Mouse (Mus musculus) gastrocnemius, postnatal 14 days (tissue): ENCODE measurements around the gene Zeb2. TPM values are rescaled to one million over a fixed set of nuclear protein-coding genes. Genes with fewer than 3 reads are reported as not detected.

Source experiments
- DNase-seq: peaks from one replicate; pipeline ENCODE4 v3.0.0; 2021; ENCODE audit warnings: mixed read lengths
- intact Hi-C: fragments of 180-260 bp; cut with DNase I; formaldehyde crosslinking; loops from one replicate; pipeline ENCODE4 v1.15.1; 2025; ENCODE audit warnings: low total_unique reads
- total RNA-seq, 2 experiments: library from RNA; stranded (reverse); gene quantifications; 2 replicates each; pipeline ENCODE4 v1.2.3; 2021

Gene Zeb2
- total RNA-seq, 2 experiments from 2014 or later: 40.8 to 59.9 TPM

DNA sequence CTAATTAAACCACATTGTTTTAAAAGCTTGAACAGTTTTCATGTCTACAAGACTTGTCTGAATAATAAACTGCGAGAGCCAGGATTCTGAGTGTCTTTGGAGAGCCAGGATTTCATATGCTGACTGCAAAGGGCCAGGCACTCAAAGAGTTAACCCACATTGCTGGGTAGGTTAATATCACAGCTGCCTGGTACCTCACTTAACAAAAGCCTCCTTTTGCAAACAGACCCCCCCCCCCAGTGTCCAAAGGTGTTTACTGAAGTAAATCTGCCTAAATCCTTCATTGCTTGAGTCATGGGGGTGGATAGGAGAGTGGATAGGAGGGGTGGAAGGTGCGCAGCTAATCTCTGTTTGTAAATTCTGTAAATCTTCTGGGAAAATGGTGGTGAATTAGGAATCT, 15.6 kb downstream of the Zeb2 start:
- DNase-seq: no peak
- intact Hi-C loops: no loop called here

DNA sequence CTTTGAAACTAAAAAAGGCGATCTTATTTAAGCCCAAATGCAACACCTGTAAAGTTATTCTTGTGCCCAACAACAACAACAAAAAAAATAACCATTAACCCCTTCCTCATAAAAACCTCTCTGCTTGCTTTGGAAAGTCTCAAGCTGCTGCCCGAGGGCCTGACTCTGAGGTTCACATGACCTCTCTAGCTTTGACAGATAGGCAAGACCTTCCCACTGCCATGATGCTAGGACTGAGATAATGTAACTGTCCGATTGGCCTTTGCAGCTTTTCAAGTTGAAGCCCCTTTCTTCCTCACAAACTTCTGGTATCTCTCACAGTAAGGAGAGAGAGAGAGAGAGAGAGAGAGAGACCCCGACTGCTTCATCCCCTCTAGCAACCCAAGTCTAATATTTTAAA, 16.2 kb downstream of the Zeb2 start:
- intact Hi-C loops: no loop called here
- DNase-seq: no peak

DNA sequence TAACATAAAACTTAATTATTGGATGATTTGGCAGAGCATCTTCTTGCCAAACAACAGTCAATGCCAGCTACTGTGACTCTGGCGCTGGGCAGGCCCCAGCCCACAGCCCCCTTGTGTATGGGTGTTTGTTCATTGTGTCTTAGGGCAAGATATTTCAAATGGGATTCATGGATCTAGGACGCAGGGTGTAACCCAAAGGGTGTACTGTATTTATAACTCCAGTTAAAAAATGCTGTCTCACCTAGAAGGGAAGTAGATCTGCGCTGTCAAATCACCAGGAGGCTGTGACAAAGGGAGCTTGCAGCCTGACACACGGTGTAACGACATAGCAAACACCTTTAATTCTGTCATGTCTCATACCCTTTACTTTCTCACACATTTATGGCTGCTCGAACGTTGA, 16.6 kb downstream of the Zeb2 start:
- DNase-seq: no peak
- intact Hi-C loops: no loop called here

DNA sequence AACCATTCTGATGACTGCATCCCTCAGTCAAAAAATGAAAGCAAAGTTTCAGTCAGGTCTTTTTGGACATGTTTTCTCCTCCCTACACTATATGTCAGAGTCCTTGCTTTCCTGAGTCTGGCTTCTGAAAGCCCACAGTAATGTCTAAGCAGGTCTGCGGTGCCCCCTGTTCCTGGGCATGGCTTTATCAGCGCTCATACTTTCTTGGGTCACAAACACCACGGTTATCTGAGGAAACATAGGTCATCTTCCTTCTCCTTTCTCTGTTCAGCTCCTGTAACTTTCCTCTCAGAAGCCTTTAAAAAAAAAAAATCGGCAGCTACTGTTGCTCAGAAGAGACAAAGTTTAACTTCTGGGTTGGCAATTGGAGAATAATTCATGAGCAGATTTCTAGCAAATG, 17.2 kb downstream of the Zeb2 start:
- no peak for DNase-seq
- intact Hi-C loops: no loop called here

DNA sequence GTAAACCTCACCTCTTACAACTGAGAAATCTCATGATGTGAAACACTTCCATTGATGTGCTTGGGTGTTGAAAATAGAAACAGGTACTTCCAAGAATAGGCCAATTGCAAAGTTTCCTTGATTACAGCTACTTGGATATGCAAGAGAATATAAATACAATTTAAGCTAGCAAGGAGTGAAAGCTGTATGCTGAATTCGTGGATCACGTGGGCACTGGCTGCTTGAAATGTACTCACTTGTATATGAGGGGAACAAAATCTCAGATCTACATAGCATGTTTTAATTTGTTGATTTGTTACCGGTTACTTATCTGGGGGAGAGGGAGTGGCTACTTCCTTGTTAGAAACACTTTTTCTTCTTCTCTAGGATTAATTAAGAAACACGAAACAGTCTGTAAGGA, 18.1 kb downstream of the Zeb2 start:
- intact Hi-C loops: no loop called here

DNA sequence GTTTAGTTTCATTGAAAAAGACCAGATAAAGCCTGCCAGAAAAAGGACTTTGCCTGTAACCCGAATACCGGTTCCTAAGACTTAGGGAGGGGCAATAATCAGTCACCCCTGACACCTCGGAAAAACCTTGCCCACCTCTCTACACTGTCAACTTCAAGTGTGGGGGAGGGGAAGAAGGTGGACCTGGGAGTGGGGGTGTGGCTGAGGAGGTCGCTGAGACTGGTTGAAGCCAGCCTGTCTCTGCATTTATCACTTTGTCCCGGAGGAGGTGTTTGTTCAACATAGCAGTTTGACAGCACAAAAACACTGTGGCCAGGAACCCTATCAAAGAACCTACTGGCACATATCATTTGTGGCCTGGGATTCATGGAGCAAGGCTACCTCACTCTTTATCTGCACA, 19.2 kb downstream of the Zeb2 start:
- intact Hi-C loops: no loop called here
- no peak for DNase-seq

More for the DNA sequence above, 18.1 kb downstream of the Zeb2 start:
- DNase-seq: no peak

GRCm38 (mm10) chr2:45096638-45097247, 20.5 kb downstream of the Zeb2 start:
- DNase-seq: no peak
- intact Hi-C loops: no loop called here

- no peak for DNase-seq
- intact Hi-C loops: loop anchor here (1.0 kb wide), 1 partner anchor 8 kb away; no protein-coding TSS in a partner anchor
Observed at GRCm38 (mm10) chr2:45095825-45096224, 21.4 kb downstream of the Zeb2 start.

DNA sequence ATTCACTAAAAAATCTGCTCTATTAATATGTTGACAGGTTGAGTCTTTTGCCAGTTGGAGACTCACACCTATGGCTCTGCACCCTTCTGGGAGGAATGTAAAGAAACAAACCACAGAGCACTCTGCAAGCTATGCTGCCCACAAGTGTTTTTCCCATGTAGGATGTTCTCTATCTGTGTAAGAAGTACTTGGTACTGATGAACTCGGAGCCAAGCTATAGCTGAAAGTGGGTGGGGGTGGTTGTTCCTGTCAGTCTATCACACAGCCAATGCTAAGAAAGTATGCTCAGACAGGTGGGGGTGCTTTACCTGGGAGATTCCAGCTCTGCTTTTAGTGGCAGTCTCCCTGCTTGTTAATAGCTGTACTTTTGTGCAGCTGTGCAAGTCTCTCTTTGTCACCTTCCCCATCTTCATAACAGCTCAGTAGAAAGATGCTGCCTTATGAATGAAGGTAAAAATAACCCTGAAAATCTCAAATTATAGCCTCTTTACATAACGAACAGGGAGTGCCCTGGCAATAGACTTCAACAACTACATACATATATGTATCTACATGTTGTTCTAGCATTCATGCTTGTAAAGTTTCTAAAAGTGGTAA, 22.7 kb downstream of the Zeb2 start:
- intact Hi-C loops: no loop called here

GRCm38 (mm10) chr2:45093479-45093878, 23.7 kb downstream of the Zeb2 start:
- intact Hi-C loops: no loop called here

More for the DNA sequence above, 22.7 kb downstream of the Zeb2 start:
- DNase-seq: no peak

DNA sequence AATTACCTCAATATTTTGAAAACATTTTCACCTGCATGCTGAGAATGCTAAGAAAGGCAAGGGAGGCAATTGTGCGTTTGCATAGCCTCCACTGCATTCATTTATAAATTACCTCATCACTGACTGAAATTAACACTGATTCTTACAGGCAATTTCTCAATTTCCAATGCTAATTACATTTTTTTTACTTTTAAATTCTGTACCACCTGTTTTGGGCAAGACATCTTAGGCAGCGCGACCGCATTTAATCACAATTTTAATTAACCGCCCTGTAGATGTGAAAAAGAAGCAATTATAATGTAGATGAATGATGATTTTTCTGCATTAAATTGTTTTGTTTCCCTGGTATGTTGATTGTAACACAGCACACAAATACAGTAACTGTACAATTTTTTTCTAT, 24.5 kb downstream of the Zeb2 start:
- no peak for DNase-seq
- intact Hi-C loops: no loop called here

More at GRCm38 (mm10) chr2:45093479-45093878, 23.7 kb downstream of the Zeb2 start:
- DNase-seq: no peak

DNA sequence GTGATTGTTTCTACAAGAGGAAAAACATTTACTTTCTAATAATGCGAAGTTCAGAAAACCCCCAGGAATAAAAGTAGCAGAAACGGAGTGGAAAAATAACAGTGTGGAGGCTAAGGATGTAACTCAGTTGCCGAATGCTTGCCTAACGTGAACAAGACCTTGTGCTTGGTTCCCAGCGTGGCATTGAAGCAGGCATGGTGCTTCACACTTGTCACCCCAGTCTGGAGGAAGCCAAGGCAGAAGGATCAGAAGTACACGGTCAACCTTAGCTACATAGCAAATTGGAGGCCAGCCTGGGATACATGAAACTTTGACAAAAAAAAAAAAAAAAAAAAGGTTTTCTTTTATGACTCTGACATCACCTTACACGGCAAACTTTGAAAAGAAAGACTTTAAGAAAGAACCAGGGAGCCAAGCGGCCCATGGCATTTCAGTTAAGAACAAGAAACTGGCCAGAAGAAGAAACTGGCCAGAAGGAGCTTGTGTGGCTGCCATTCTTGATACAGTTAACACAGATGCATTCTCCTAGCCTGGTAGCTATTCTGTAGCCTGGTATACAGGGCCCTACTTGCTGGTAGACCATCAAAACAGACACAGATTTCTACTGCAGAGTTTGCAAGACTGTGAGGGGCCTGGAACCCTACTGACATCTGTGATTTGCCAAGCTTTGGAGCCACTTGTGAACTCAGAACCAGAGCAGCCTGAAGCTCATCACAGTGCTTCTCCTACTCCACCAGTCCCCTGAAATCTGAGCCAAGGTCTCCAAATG, 26.5 kb downstream of the Zeb2 start:
- no peak for DNase-seq
- intact Hi-C loops: no loop called here

DNA sequence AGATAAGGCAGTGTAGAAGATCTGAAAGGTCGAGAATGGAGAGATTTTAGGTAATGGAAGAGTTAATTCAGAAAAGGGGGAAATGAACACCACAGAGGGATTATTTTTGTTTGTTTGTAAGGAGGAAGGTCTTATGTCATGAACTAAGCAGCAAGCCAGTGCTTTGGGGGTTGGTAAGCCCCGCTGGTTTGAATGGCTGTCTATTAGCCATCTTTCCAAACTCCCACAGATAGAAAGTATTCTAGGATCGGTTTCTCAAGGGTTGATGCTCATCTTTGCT, 28.0 kb downstream of the Zeb2 start:
- no peak for DNase-seq
- intact Hi-C loops: loop anchor here (10.0 kb wide), 1 partner anchor 84 kb away; no protein-coding TSS in a partner anchor

- intact Hi-C loops: loop anchor here (10.0 kb wide), 1 partner anchor 84 kb away; no protein-coding TSS in a partner anchor
- DNase-seq: no peak
Observed at GRCm38 (mm10) chr2:45088435-45089250, 28.6 kb downstream of the Zeb2 start.

- no peak for DNase-seq
- intact Hi-C loops: loop anchor here (10.0 kb wide), 1 partner anchor 82 kb away; no protein-coding TSS in a partner anchor
Observed at GRCm38 (mm10) chr2:45087208-45087607, 30.0 kb downstream of the Zeb2 start.

DNA sequence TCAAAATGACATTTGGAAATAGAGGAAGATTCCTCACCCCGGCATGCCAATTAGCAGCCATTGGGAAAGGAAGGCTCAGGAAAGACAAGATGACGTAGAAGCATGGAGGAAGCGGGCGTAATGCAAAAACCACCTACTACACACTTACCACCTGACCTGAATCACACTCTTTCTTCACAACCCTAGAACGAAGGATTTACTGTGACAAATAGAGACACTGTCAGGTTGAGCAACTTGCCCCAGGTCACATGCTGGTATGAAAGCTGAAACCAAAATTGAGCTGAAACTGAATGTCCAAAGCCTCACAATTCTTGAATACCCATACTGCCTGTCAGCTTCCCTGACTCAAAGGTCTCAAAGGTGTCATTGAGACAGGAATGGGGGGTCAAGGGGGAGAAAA, 31.5 kb downstream of the Zeb2 start:
- intact Hi-C loops: loop anchor here (10.0 kb wide), 1 partner anchor 81 kb away; no protein-coding TSS in a partner anchor
- DNase-seq: no peak

- intact Hi-C loops: loop anchor here (10.0 kb wide), 1 partner anchor 78 kb away; no protein-coding TSS in a partner anchor
- DNase-seq: no peak
Observed at GRCm38 (mm10) chr2:45083042-45083441, 34.2 kb downstream of the Zeb2 start.

GRCm38 (mm10) chr2:45081559-45081958, 35.6 kb downstream of the Zeb2 start:
- intact Hi-C loops: loop anchor here (10.0 kb wide), 1 partner anchor 77 kb away; no protein-coding TSS in a partner anchor
- no peak for DNase-seq

- intact Hi-C loops: no loop called here
Observed at GRCm38 (mm10) chr2:45077938-45078487, 39.2 kb downstream of the Zeb2 start.

More at GRCm38 (mm10) chr2:45077938-45078487, 39.2 kb downstream of the Zeb2 start:
- DNase-seq: no peak
